Mouse (Mus musculus) mesoderm, embryonic 11.5 days (tissue): ENCODE measurements around the gene Gm15737.

Experiments
- DNase-seq: peaks from one replicate; pipeline ENCODE4 v3.0.0-alpha.2; 2012; ENCODE audit warnings: low read depth, low spot score

The Gm15737 gene

DNA sequence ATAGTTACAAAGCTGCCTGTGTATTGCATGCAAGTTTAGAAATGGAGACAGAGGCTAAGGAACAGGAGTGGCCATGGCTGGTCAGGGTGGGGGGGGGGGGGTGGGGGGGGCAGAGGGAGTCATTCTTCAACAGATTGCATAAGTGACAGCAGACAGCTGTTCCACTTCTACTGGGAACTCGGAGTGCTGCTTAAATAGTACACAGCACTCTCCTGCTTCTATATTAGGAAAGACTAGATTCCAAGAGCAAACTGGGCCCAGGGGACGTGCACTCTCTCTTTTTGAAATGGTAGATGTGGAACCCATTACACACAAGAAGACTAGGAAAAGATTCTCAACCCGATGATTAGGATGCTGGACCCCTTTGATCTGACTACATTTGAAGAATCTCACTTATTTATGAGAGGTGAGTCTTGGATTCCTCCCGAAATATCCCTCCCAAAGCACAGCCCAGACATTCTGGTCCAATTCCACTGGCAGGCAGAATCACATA lies at the start of gene Gm15737:
Gm15737 (plus strand) TSS at position 269 of the 493 bp plus-strand sequence.
- DNase-seq: peak; percentile 46

DNA sequence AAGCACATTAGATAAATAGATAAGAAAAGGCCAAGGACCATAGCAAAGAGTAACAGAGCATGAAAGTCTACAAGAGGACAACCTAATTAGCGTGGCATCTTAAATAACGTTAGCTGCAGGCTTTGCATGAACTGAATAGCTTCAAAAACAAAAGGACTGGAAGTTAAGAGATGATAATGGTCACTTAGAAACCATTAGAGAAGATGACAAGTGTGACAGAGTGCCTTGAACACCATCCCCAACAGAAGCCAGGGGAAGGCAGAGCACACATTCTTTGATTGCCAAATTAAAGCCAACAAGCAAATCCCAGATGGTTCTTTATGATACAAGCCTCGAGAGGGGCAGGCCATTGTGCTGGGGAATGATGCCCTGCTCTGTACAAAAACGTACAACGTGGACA lies 47.6 kb upstream of the Gm15737 start:
- no peak for DNase-seq

DNA sequence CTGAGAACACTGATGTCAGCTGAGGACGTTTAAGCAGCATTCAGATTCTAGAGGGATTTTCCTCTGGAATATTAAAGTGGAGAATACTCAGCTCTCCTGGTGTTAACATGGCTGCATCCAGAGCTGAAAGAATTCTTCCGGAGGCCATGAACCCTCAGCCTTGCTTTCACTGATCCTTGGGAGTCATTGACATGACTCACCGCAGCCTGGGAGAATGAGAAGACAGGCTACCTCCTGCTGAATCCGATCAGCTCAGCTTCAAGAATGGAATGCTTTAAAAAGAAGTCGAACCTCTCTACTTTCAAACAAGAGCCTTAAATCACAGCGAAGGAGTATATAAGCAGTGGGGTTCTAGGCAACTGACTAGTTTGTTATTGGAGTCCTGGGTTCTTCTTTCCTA lies 47.2 kb upstream of the Gm15737 start:
- DNase-seq: no peak

DNA sequence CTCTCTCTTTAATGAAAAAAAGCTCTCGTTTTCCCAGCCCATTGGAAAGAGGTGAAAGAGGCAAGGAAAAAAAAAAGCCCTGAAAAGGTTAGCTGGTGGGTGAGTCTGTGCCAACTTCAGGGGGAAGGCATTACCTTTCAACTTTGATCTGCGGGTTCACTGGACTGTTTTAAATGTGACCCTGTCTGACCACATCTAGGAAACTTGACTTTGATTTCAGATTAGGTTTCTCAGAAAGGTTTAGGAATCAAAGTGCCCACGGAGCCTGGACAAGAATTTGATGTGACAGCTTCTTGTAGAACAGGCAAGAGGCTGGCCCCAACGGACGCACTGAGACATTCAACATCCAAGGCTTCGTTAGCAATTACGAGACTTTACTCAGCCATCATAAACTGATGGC lies 45.2 kb upstream of the Gm15737 start:
- no peak for DNase-seq

DNA sequence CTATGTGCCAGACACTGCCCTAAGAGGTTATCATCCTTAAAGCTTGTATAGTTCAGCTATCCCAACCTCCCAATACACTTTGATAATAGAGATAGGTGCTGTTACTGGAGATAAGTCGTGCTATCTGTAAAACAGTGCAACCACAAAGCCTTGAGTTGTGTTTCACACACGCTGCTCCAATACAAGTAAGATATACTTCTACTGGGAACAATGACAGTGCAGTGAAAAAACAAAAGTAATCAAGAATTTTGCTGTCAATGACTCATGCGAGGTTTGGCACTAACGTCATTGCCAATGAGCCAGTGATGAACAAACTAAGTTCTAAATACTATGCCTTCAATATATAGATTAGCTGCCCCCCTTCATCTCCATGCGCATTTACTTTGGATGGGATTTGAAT lies 42.6 kb upstream of the Gm15737 start:
- DNase-seq: no peak

DNA sequence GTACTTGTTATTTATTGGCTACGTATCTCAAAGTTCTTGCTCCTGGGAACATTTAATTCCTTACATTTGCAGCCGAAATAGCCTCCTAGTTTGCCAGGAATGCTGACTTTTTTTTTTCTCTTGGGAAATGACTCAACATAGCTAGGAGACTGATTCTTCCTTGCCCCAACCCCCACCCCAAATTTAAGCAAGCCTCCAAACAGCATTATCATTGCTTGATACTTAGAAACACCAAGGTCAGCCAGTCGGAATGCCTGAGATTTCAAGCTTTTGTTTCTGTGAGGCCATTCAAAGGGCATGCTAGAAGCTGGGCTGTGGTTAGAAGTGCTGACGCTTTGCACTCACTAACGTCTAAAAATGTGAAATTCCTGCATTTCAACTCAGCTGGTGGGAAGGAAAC lies 41.8 kb upstream of the Gm15737 start:
- no peak for DNase-seq

DNA sequence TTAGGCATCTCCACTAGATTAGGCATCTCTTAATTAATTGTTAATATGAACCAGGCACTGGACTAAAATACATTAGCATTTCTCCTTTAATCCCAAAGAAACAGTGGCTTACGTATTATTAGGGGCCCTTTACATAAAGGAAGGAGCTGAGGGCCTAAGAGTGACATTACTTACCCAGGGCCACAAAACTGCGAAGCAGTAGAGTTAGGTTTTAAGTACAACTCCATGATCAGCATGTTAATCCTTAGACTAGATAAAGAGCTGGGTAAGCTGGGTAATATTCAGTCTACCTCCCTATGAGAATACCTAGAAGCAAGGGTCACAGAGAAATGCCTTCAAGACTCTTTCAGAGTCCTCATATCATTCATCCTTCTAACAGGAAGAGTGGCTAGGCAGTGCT lies 40.0 kb upstream of the Gm15737 start:
- no peak for DNase-seq

DNA sequence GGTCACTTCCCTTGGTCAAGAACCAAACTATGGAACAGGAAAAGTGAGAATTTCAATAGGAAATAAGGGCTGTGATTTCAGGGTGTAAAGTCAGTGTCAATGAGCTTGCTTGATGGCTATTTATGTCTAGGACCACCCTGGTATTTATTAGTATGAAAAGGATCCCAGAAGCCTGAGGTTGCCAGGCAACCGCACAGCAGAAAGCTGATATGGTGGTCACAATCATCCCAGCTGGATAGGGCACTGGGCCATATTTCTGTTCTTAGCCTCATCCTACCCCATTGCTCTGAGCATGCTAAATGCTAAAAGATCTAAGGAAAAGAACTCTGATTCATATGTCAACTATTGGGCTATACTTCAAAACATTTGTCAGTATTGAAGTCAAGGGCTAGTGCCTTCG lies 38.1 kb upstream of the Gm15737 start:
- no peak for DNase-seq

DNA sequence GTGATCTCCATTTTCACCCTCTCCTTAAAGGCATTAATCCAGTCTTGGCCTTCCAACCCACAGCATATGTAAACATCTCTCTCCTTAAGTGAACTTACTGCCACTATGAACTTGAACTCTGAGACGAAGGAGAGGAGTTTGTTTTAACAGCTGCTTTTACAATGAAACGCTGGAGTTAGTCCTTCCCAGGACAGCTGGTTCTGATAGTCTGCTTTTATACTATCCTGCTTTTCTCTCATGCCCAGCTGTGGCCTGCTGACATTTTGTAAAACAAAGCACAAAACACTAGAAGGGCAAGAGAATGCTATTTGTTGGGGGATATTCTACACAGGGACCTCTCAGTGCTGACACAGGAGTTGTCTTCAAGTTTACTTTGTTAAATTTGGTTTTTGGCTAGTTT lies 27.2 kb upstream of the Gm15737 start:
- DNase-seq: peak; percentile 34

DNA sequence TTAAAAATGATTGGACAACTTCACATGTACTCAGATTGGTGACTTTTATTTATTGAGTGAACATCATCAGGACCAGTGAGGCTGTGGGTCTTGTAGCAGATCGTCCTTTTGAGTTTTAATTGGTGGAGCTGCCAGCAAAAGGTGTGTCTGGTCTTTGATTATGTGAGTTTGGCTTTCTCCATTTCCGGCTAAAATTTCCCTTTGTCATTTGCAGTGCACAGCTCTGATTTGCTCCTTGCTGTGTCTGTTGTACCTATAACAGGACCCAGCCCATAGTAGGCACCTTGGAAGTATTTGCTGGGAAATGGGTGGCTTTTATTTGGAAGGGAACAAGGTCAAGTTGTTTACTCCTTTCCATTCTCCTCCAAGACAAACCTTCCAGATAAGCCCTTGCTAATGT lies 25.7 kb upstream of the Gm15737 start:
- no peak for DNase-seq

DNA sequence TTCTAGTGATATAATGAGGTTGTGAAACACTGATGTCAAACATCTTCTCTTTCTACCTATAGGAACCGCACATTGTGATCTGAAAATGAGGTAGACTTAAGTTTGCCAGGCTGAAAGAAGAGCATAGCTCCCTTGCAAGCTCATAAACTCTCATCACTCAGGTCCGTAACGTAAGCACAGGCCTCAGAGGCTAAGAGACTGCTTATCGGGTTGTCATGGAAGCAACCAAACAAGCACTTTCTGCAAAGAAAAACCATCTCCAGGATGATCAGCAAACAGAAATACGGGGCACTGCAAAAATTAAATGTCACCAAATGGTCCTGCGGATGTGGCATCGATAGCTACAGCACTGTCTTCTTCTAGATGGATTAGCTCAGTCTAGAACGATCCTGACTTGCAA lies 23.3 kb upstream of the Gm15737 start:
- no peak for DNase-seq

DNA sequence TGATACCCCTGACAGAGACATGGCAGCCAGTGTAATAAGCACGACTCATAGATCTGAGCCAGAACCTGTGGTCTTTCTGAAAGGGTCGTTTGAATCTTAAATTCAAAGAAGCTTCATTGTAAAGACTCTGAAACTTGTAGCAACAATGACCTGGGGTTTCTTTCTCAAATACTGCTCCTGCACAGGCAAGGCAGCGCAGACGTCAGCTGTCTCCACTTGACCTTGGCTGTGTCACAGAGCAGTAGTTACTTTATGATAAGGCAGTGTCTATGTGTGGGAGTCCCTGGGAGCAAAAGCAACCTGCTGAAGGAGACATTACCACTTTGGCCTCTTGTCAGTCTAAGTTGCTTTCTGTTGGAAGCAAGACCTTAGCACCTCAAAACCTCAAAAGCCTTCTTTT lies 22.5 kb upstream of the Gm15737 start:
- no peak for DNase-seq

DNA sequence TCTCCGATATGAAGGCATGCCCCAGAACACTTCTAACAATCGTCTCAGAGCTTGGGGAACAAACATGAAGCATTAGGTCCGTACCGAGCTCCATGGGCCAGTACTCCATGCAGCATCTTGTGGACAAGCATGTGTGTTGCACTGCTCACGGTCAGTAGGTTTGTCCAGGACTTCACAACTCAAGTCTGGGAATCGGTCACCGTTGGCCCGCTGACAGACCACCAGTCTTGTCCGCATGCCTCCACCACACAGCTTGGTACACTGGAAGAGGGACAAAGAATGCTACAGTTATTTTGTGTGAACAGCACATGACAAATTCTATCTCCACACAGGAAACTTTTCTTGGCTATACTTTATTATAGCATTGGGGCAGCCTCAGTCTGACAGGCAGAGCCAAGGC lies 19.9 kb upstream of the Gm15737 start:
- DNase-seq: no peak

DNA sequence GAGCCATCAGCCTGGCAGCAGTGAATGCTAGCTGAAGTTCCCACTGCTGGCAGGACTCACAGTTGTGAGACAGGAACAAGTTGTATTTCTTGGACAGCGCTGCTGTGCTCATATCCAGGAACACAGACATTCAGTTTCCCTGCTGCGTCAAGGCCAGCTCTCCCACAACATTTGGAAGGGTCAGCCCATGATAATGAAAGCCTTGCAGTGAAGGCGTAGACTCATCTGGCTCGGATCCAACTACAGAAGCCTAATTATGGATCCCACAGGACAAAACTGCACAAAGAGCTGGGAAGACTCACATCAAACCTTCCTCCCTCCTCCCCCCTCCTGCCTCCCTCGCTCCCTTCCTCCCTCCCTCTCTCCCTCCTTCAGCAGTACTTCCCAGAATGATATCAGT lies 18.9 kb upstream of the Gm15737 start:
- DNase-seq: no peak

DNA sequence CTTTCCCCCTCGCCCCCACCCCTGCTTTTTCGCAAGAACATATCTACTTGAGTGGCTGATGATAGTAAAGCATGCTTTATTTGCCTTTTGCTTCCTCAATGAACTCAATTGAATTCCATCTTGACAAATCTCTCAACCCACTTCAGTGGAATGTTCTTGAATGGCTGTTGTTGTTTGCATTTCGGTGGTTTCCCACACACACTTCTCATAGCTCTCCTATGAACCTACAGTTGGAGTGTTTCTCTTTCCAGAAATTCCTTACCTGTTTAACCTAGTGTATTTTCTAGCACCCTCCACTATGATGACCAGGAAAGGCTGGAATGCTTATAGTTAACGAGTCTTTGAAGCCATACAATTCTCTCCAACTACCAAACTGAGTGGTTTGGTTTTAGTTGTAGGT lies 14.3 kb upstream of the Gm15737 start:
- no peak for DNase-seq

DNA sequence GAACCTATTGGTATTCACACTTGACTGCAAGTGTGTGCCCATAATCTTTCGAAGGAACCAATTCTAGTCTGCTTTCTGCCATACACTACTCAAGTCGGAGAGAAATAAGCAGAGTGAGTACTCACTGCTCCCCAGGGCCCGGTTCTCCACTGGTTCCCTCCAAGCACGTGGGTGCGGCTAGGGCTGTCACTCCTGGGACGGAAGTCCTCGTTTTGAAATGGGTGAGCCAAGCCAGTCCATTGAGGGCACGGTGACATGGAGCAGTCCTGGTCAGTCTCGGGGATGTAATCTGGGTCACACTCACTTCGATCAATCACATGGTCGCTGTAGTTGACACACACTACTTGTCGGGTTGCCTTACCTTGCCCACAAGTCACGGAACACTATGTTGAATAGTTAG lies 11.4 kb upstream of the Gm15737 start:
- no peak for DNase-seq

DNA sequence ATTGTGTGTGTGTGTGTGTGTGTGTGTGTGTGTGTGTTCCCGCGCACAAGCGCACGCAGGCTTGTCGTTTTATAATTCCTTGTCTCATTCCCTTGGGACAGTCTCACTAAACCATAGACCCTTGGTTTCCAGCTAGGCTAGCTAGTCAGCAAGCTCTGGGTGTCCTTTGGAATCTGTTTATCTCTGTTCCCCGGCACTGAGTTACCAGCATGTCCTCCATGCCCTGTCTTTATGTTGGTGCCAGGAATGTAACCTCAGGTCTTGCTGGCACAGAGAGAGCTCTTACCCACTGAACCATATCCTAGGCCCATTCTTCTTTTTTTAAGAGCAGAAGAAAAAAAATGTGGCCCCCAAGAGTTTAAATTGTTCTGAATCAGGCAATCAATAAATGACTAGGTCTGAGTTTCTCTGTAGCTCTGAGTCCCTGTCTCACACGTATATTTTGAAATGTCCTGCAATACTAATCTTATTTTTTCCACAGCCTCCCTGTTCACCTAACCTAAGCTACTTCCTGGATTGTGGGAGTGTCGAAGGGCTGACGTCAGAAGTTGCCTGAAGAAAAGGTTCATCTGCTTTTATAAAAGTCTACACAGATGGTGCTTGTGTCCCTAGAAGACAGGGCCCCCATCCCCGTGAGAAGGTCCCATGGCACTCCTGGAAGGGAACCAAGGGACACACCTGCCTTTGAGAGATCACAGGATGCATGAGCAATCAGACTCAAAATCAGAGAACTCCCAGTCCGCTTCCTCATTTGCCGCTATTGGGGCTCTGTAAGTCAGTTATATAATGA lies 10.2 kb upstream of the Gm15737 start:
- no peak for DNase-seq

DNA sequence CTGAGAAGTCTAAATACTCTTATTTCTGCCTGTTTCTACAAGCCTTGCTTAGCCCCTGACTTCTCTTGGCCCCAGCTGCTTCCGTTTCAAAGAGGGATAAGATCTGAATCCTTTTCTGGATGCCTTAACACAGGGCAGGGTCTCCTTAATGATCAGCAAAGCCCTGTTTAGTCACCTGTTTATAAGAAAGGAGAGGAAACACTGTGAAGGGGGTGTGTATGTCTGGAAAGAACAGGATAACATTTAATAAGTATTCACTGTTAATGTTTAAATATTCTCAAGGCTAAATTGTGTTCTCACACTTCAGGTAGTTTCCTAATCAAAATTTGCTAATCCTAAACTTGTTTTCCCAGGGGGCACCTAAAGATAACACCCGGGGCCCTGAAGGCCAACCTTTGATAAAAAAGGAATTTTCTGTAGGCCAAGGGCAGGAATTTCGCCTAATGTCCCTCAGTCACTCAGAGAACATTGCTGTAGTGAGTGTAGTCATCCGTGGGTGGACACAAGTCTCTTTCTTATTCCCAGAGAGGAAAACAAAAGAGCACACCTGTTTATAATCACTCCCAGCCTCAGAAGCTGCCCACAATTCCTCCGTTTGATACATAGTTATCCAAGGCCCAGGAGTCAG lies 8.8 kb upstream of the Gm15737 start:
- DNase-seq: no peak

DNA sequence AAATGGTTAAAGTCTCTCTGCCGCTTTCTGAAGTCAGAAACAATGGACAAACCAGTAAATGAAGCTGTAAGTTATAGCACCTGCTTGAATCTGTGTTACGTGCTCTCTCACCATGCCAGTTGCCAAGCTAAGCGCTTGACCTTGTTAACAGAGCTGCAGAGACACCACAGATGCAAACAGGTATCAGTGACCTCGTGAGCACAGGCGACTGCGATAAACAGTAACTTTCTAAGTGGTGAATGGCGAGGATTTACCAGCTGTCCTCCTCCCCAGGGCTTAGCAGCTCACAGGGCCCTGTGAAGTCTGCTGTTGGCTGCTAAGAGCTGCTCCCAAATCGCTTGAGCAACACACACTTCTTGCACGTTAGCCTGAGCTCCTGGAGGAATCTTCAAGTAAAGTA lies 6.6 kb upstream of the Gm15737 start:
- DNase-seq: no peak

DNA sequence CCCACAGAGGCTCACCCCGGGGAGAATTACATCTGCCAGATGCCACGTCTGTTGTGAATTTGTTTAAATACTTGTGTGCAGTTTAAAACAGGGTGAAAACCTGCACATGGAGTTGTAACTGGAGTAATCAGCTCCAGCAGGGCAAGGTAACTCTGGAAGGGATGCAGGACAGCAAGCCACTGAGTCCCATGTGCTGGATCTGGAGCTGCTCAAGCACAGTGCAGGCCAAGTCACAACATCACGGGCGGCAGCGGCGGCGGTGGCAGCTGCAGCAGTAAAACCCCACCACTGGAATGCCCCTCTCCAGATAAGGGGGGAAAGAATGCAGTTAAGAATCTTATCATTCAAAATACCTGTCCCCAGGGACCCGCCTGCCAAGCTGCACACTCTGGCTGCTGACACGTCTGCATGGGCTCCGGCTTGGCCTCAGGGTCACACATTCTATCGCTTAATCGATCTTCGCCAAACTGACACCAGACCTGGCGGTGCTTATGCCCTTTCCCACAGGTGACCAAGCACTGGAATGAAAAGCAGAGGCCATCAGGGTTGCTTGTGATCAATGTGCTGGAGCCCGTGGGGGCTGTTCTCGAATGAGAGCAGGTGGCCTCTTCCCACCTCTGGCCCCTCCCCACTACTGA lies 544 bp downstream of the Gm15737 start:
- peak; percentile 77 for DNase-seq

DNA sequence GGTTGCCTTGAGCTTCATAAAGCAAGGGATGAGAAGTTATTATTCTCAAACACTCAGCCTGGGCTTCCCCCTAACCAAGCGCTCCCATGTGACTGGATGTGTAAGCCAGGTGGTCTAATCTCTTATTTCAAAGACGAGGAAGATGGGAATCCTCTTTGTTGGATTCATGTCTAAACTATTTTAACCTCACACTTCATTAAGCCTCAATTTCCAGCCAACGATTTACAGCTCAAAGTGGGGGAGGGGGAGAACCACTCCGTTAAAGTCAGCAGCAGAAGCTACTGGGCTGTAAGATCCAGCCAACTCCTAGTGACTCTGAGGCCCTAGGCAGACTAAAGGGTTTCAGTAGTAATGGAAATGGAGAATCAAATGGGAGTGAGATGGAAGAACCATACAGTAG lies 2.7 kb downstream of the Gm15737 start:
- DNase-seq: no peak

DNA sequence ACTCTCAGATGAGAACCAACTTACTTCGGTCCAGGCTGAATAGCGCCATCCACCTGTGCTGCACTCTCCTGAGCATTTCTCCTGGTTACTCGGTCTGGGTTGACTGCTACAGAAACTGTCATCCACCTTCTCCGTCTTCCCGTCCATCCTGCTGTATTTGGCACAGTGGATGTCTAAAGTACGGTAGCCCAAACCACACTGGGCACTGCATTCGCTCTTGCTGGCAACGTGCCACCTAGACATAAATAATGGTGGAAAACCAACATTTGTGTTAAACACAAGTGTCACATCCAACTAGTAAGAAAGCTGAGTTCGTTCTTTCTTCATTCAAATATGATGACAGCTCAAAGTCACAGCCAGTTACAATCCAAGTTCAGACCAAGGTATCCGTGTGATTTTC lies 3.6 kb downstream of the Gm15737 start:
- DNase-seq: no peak

DNA sequence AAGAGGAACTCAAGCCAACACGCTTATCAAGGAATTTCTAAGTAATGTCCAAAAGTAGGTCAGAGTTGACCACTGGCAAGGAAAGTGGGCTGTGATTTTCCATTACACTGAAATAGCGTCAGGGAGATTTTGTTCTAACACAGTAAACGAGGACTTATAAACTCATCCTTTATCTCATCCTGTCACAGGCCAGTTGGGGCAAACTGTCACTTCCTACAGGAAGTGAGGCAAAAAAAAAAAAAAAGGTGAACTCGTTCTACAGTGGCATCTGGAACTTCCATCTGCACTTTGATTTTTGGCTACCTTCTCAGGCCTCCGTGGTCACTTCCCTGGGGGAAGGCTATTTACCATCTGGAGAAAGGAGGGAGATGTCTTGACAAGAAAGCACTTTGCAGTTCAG lies 5.7 kb downstream of the Gm15737 start:
- DNase-seq: no peak
